Mouse (Mus musculus): ENCODE data around the gene Utp3. TPM values are rescaled to one million over a fixed set of nuclear protein-coding genes. Genes with fewer than 3 reads are reported as not detected.

Gene Utp3
- total RNA-seq (2014; rRNA removed) = 25.9 and 29.6 TPM in 2 replicates
- polyA plus RNA-seq (2015; fragmentation: Nextera tagmentation; extraction: Ambion mirVana) = 44.6 and 53.9 TPM in 2 replicates

DNA sequence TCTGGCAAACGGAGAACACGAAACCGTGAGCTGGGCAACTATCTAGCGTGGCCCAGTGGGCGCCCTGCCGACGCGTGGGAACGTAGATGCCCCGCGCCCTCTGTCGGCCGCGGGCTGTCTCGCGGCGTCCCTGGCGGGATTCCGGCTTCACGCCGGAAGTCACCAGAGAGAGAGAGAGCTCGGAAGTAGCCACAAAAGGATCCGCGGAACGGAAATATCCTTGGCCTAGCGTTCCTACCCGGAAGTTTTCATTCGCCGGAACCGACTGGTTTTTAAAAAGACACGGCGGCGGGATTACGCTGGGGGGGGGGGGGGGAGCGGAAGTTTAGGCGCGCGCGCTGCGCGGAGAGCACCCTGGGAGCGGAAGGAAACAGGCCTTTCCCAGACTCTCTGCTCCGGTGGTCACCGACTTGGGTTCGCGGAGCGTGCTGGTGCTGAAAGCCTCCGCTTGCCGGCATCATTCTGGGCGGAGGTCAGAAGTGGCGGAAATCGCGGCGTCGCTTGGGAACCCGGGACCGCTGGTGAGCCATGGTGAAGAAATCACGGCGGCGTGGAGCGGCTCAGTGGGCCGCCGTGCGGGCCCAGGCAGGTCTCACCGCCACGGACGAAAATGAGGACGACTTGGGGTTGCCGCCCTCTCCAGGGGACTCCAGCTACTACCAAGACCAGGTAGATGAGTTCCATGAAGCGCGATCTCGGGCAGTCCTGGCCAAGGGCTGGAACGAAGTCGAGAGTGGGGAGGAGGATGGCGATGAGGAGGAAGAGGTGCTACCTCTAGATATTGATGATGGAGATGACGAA lies at the start of gene Utp3:
Utp3 (plus strand) TSS at position 377 of the 801 bp plus-strand sequence.
- Histone ChIP-seq H3K4me3 (ENCODE audit: low read depth, low read length) (peak within 1 kb of the TSS; percentile 80), H3K9me3 (ENCODE audit: low read length) (no peaks in the 10 kb centered on the region), H3K9ac (peak within 1 kb of the TSS; percentile 81), H3K27ac (ENCODE audit: low read depth, low read length) (peak within 1 kb of the TSS; percentile 88), H3K4me2 (ENCODE audit: low read depth) (peak within 1 kb of the TSS; percentile 84), H3K27me3 (ENCODE audit: insufficient read depth, low read length) (no peaks in the 10 kb centered on the region), H3K4me1 (ENCODE audit: insufficient read depth) (peaks cover 21% of the 10 kb centered on the region), H3K36me3 (ENCODE audit: insufficient read depth) (0 out of 2 replicates have a peak, but pooled peaks cover 3% of the 10 kb centered on the region)
- 1% methylated on average over 76 of the region's 76 CpGs for WGBS
- peak; percentile 90 for TF ChIP-seq CTCF (IDR thresholded peaks at IDR 0.05; ENCODE audit: low read depth)
- ATAC-seq (peak; percentile 96), DNase-seq (peak; percentile 100)

- no peak for TF ChIP-seq CTCF (IDR thresholded peaks at IDR 0.05; ENCODE audit: low read depth)
- ATAC-seq = no peak
- Histone ChIP-seq H3K27me3 (ENCODE audit: insufficient read depth, low read length) (no peaks in the 10 kb centered on the region), H3K4me1 (ENCODE audit: insufficient read depth) (no peaks in the 10 kb centered on the region), H3K4me3 (ENCODE audit: low read depth, low read length) (no peak overlapping the region), H3K36me3 (ENCODE audit: insufficient read depth) (no peaks in the 10 kb centered on the region), H3K27ac (ENCODE audit: low read depth, low read length) (no peak overlapping the region), H3K4me2 (ENCODE audit: low read depth) (no peak overlapping the region), H3K9ac (no peak overlapping the region), H3K9me3 (ENCODE audit: low read length) (no peaks in the 10 kb centered on the region)
- no peak for DNase-seq
- WGBS = 74% methylated on average over 1 of the region's 1 CpGs
Observed at GRCm38 (mm10) chr5:88508555-88508954, 45.7 kb upstream of the Utp3 start.

DNA sequence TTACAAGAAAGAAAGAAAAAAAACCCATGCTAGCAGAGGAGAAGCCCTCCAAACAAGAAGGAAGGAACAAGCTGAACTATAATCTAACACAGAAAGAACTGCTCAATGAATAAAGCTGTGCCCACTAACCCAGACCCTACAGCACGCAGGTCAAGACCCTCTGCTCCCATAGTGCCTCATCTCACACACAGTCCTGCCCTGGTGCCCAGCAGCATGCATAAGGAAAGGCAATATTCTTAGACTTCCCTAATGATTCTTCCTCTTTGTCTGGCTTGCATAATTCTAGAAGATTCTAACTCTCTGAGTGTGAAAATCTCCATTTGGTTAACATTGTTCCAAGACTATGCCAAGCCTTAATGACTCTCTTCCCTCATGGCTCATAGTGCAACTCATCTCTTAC lies 45.3 kb upstream of the Utp3 start:
- Histone ChIP-seq H3K27me3 (ENCODE audit: insufficient read depth, low read length) (no peaks in the 10 kb centered on the region), H3K4me1 (ENCODE audit: insufficient read depth) (no peaks in the 10 kb centered on the region), H3K9me3 (ENCODE audit: low read length) (no peaks in the 10 kb centered on the region), H3K36me3 (ENCODE audit: insufficient read depth) (no peaks in the 10 kb centered on the region), H3K9ac (no peak overlapping the region), H3K4me3 (ENCODE audit: low read depth, low read length) (no peak overlapping the region), H3K27ac (ENCODE audit: low read depth, low read length) (no peak overlapping the region), H3K4me2 (ENCODE audit: low read depth) (no peak overlapping the region)
- TF ChIP-seq CTCF (IDR thresholded peaks at IDR 0.05; ENCODE audit: low read depth) = no peak
- ATAC-seq (no peak), DNase-seq (no peak)
- 88% methylated on average over 1 of the region's 1 CpGs for WGBS

DNA sequence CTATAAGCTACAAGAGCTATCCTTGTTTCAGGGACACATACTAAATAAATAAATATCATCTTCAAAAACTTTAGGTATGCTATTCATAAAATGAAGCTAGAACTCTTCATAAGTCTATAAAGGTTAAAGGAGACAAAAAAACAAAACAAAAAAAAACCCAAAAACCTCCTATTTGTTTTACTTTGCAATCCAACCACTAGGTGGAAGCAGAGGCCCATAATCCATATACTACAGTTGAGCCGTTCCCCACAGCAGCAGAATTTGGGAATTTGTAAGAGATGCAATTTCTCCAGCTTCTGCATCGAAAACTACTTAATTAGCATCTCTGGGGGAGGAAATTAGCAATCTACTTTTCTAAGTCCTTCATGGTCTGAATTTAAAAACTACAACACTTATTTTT lies 35.0 kb upstream of the Utp3 start:
- Histone ChIP-seq H3K9me3 (ENCODE audit: low read length) (no peaks in the 10 kb centered on the region), H3K36me3 (ENCODE audit: insufficient read depth) (no peaks in the 10 kb centered on the region), H3K9ac (no peak overlapping the region), H3K4me3 (ENCODE audit: low read depth, low read length) (no peak overlapping the region), H3K27me3 (ENCODE audit: insufficient read depth, low read length) (no peaks in the 10 kb centered on the region), H3K4me2 (ENCODE audit: low read depth) (no peak overlapping the region), H3K4me1 (ENCODE audit: insufficient read depth) (no peaks in the 10 kb centered on the region), H3K27ac (ENCODE audit: low read depth, low read length) (no peak overlapping the region)
- peak; percentile 81 for TF ChIP-seq CTCF (IDR thresholded peaks at IDR 0.05; ENCODE audit: low read depth)
- DNase-seq (peak; percentile 70), ATAC-seq (peak; percentile 81)
- 2% methylated on average over 2 of the region's 2 CpGs for WGBS

GRCm38 (mm10) chr5:88527657-88528056 lies 26.6 kb upstream of the Utp3 start, which contains the start of gene Jchain:
Gene Jchain, minus strand, starts transcription at chr5:88527891.
- TF ChIP-seq CTCF (IDR thresholded peaks at IDR 0.05; ENCODE audit: low read depth) = no peak
- Histone ChIP-seq H3K27me3 (ENCODE audit: insufficient read depth, low read length) (no peaks in the 10 kb centered on the region), H3K36me3 (ENCODE audit: insufficient read depth) (no peaks in the 10 kb centered on the region), H3K4me1 (ENCODE audit: insufficient read depth) (no peaks in the 10 kb centered on the region), H3K9ac (no peak within 1 kb of the TSS), H3K4me2 (ENCODE audit: low read depth) (no peak within 1 kb of the TSS), H3K27ac (ENCODE audit: low read depth, low read length) (no peak within 1 kb of the TSS), H3K4me3 (ENCODE audit: low read depth, low read length) (no peak within 1 kb of the TSS), H3K9me3 (ENCODE audit: low read length) (no peaks in the 10 kb centered on the region)
- no peak for ATAC-seq
- DNase-seq = no peak
- WGBS = 94% methylated on average over 3 of the region's 3 CpGs

GRCm38 (mm10) chr5:88530908-88531307 lies 23.4 kb upstream of the Utp3 start:
- Histone ChIP-seq H3K4me3 (ENCODE audit: low read depth, low read length) (no peak overlapping the region), H3K36me3 (ENCODE audit: insufficient read depth) (no peaks in the 10 kb centered on the region), H3K4me2 (ENCODE audit: low read depth) (no peak overlapping the region), H3K9ac (no peak overlapping the region), H3K9me3 (ENCODE audit: low read length) (no peaks in the 10 kb centered on the region), H3K4me1 (ENCODE audit: insufficient read depth) (no peaks in the 10 kb centered on the region), H3K27ac (ENCODE audit: low read depth, low read length) (no peak overlapping the region), H3K27me3 (ENCODE audit: insufficient read depth, low read length) (no peaks in the 10 kb centered on the region)
- ATAC-seq = no peak
- no peak for DNase-seq
- no peak for TF ChIP-seq CTCF (IDR thresholded peaks at IDR 0.05; ENCODE audit: low read depth)
- WGBS = 46% methylated on average over 1 of the region's 1 CpGs

GRCm38 (mm10) chr5:88534697-88535096 lies 19.6 kb upstream of the Utp3 start:
- no peak for TF ChIP-seq CTCF (IDR thresholded peaks at IDR 0.05; ENCODE audit: low read depth)
- H3K27me3 ChIP-seq (ENCODE audit: insufficient read depth, low read length) = no peaks in the 10 kb centered on the region
- no peaks in the 10 kb centered on the region for H3K9me3 ChIP-seq (ENCODE audit: low read length)
- no peak overlapping the region for H3K4me3 ChIP-seq (ENCODE audit: low read depth, low read length)
- no peak for ATAC-seq
- no peak overlapping the region for H3K27ac ChIP-seq (ENCODE audit: low read depth, low read length)
- WGBS = 71% methylated on average over 3 of the region's 3 CpGs
- no peak overlapping the region for H3K4me2 ChIP-seq (ENCODE audit: low read depth)
- H3K4me1 ChIP-seq (ENCODE audit: insufficient read depth) = no peaks in the 10 kb centered on the region
- no peak overlapping the region for H3K9ac ChIP-seq
- H3K36me3 ChIP-seq (ENCODE audit: insufficient read depth) = no peaks in the 10 kb centered on the region
- no peak for DNase-seq

All from forebrain, postnatal 0 days (tissue).